Mouse (Mus musculus): Measurements from ENCODE around the gene A930004D18Rik. TPM values are rescaled to one million over a fixed set of nuclear protein-coding genes. Genes with fewer than 3 reads are reported as not detected.

The A930004D18Rik gene
- polyA plus RNA-seq, 1 experiment: not detected

DNA sequence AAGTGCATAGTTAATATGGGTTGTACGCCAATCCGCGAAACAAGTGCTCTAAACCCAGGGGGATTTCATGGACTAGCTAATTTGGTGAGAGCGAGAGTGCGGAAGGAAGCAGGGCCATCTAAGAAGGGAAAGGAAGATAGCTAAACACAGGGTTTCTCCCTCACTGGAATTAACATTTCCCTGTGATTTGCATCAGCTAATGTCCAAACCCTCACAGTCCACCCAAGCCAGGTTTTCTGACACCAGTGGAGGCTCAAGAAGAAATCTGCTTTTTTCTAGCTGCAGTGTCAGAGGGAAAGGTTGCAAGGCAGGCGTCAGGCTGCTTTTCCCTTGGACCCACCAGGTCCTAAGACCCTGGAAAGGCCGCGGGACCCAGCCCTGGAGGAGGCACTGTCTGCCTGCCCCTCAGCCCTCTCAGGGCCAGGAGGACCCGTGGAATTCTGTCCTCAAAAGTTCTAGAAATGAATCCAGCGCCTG is 1.4 kb upstream of the A930004D18Rik start:
- H3K4me1 ChIP-seq (ENCODE audit: control insufficient read depth, insufficient read depth, low read length): no peaks in the 10 kb centered on the region
- no peak overlapping the region for H3K27ac ChIP-seq (ENCODE audit: insufficient read depth, low read depth, low read length)
- H3K4me3 ChIP-seq (ENCODE audit: insufficient read depth, low read length): no peak overlapping the region
- TF ChIP-seq POLR2A (IDR thresholded peaks at IDR 0.05; ENCODE audit: borderline replicate concordance, low read depth, low read length) (no peak), CTCF (IDR thresholded peaks at IDR 0.05; ENCODE audit: low read depth, low read length) (no peak)

DNA sequence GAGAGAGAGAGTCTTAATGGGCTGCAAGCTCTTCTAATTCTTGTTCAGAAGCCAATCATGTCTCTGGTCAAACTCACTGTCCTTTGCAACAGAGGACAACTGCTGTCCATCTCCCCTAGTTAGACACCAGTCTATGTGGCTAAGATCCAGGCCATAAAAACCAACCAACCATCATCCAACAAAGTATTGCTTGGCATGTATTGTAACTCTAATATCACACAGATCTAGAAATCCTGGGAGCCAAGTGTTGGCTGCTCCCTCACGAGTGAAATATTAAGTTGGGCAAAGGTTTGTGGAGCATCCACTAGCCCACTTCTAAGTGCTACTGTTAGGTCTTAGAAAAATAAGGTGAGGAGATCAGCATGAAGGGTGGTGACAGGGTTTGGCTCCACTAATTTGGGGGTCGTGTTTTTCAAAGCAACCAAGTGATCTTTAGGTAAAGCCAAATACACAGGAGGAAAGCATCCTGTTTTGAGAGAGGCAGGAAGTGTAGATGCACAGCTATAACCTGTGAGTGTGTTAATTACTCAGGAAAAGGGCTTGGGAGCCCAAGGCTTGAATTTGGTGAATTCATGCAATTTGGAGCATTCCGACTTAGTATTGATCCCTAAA is 710 bp upstream of the A930004D18Rik start:
- H3K27ac ChIP-seq (ENCODE audit: insufficient read depth, low read depth, low read length): no peak overlapping the region
- TF ChIP-seq POLR2A (IDR thresholded peaks at IDR 0.05; ENCODE audit: borderline replicate concordance, low read depth, low read length) (no peak), CTCF (IDR thresholded peaks at IDR 0.05; ENCODE audit: low read depth, low read length) (no peak)
- no peaks in the 10 kb centered on the region for H3K4me1 ChIP-seq (ENCODE audit: control insufficient read depth, insufficient read depth, low read length)
- H3K4me3 ChIP-seq (ENCODE audit: insufficient read depth, low read length): no peak overlapping the region

DNA sequence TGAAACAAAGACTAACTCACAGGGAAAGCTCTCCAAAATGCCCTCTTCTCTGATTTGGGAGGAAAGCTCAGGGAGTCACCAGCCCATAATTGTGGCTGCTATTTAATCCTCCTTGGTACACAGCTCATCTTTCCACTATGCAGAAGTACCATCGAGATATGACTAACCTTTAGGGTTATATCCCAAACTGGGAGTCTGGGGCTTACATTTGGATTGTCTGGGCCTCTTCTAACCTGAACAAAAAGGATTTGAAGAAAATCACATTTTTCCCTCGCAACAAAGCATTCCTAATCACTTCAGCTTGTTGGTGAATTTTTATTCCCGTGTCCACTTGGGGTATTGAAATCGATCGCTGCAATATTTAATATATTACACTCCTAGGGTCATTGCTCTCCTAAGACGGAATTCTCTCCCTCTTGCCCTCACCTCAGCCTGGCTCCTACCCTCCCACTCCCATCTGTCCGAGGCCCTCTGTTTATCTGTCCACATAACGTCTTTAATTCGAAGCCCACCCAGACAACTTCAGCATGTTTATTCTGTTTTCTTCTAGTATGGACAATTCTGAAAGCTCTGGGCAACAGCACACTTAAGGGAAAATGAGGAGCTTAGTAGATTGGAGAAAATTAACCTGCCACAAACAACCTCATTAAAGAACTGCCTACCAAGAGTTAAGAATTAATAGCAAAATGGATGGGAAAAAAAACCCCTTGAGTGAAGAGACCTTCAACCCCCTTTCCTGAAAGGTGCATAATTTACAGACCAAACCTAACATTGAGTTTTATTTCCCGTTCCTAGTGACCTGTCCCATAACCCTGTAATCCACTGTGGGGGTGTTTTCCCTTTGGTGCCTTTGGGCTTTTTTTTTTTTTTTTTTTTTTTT is 2.9 kb downstream of the A930004D18Rik start:
- no peaks in the 10 kb centered on the region for H3K4me1 ChIP-seq (ENCODE audit: control insufficient read depth, insufficient read depth, low read length)
- no peak for TF ChIP-seq CTCF (IDR thresholded peaks at IDR 0.05; ENCODE audit: low read depth, low read length)
- no peak for TF ChIP-seq POLR2A (IDR thresholded peaks at IDR 0.05; ENCODE audit: borderline replicate concordance, low read depth, low read length)
- H3K27ac ChIP-seq (ENCODE audit: insufficient read depth, low read depth, low read length): no peak overlapping the region
- H3K4me3 ChIP-seq (ENCODE audit: insufficient read depth, low read length): no peak overlapping the region

GRCm38 (mm10) chr2:18033166-18034108 is 4.1 kb downstream of the A930004D18Rik start:
- TF ChIP-seq POLR2A (IDR thresholded peaks at IDR 0.05; ENCODE audit: borderline replicate concordance, low read depth, low read length): no peak
- no peak for TF ChIP-seq CTCF (IDR thresholded peaks at IDR 0.05; ENCODE audit: low read depth, low read length)
- no peak overlapping the region for H3K4me3 ChIP-seq (ENCODE audit: insufficient read depth, low read length)
- no peaks in the 10 kb centered on the region for H3K4me1 ChIP-seq (ENCODE audit: control insufficient read depth, insufficient read depth, low read length)
- H3K27ac ChIP-seq (ENCODE audit: insufficient read depth, low read depth, low read length): no peak overlapping the region

DNA sequence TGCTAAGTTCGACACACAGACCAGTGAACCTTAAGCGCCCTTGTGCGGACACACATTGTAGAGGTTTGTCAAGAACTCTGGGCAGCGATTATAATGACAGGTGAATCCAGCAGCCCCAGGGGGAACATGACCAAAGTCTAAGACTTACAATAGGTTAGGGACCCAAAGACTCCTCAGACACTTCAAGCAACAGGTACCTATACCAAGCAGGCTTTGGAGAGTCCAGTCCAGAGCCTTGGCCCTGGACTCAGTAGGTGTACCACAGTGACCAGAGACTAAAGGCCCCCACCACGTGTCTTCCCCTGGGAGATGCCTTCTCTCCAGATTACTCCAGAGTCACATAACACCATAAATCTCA is 5.0 kb downstream of the A930004D18Rik start:
- H3K4me1 ChIP-seq (ENCODE audit: control insufficient read depth, insufficient read depth, low read length): no peaks in the 10 kb centered on the region
- no peak for TF ChIP-seq POLR2A (IDR thresholded peaks at IDR 0.05; ENCODE audit: borderline replicate concordance, low read depth, low read length)
- TF ChIP-seq CTCF (IDR thresholded peaks at IDR 0.05; ENCODE audit: low read depth, low read length): no peak
- no peak overlapping the region for H3K4me3 ChIP-seq (ENCODE audit: insufficient read depth, low read length)
- no peak overlapping the region for H3K27ac ChIP-seq (ENCODE audit: insufficient read depth, low read depth, low read length)

- no peak for TF ChIP-seq POLR2A (IDR thresholded peaks at IDR 0.05; ENCODE audit: borderline replicate concordance, low read depth, low read length)
- TF ChIP-seq CTCF (IDR thresholded peaks at IDR 0.05; ENCODE audit: low read depth, low read length): no peak
- no peak overlapping the region for H3K27ac ChIP-seq (ENCODE audit: insufficient read depth, low read depth, low read length)
- H3K4me1 ChIP-seq (ENCODE audit: control insufficient read depth, insufficient read depth, low read length): no peaks in the 10 kb centered on the region
- H3K4me3 ChIP-seq (ENCODE audit: insufficient read depth, low read length): peak overlapping the region; percentile 11; the same call in 1 of the 2 replicates
Measured at GRCm38 (mm10) chr2:18031831-18032537, 5.6 kb downstream of the A930004D18Rik start.

GRCm38 (mm10) chr2:18031271-18031821 is 6.2 kb downstream of the A930004D18Rik start:
- no peak overlapping the region for H3K27ac ChIP-seq (ENCODE audit: insufficient read depth, low read depth, low read length)
- TF ChIP-seq POLR2A (IDR thresholded peaks at IDR 0.05; ENCODE audit: borderline replicate concordance, low read depth, low read length) (no peak), CTCF (IDR thresholded peaks at IDR 0.05; ENCODE audit: low read depth, low read length) (no peak)
- H3K4me3 ChIP-seq (ENCODE audit: insufficient read depth, low read length): peak overlapping the region; percentile 11; the same call in 1 of the 2 replicates
- H3K4me1 ChIP-seq (ENCODE audit: control insufficient read depth, insufficient read depth, low read length): no peaks in the 10 kb centered on the region

DNA sequence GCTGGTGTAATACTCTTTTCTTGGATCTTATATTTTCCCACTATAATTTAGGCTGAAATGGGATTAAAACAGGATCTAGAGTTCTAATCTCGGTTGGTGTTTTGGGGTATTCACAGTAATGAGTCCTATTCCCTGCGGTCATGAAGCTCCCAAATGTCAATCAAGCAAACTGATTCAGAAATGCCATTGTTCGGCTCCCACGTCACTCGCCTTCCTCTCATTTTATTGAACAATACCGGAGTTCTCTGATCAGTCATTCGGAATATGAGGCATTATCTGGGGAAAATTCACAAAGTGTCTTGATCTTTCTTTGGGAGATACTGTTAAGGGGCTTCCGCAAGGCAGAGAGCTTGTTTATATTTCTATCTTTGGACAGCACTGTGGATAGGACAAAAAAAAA is 7.0 kb downstream of the A930004D18Rik start:
- Histone ChIP-seq H3K4me1 (ENCODE audit: control insufficient read depth, insufficient read depth, low read length) (no peaks in the 10 kb centered on the region), H3K27ac (ENCODE audit: insufficient read depth, low read depth, low read length) (no peak overlapping the region), H3K4me3 (ENCODE audit: insufficient read depth, low read length) (no peak overlapping the region)
- TF ChIP-seq CTCF (IDR thresholded peaks at IDR 0.05; ENCODE audit: low read depth, low read length) (no peak), POLR2A (IDR thresholded peaks at IDR 0.05; ENCODE audit: borderline replicate concordance, low read depth, low read length) (no peak)
